Mouse (Mus musculus): Measurements from ENCODE around the gene Lbh.

Lbh gene

DNA sequence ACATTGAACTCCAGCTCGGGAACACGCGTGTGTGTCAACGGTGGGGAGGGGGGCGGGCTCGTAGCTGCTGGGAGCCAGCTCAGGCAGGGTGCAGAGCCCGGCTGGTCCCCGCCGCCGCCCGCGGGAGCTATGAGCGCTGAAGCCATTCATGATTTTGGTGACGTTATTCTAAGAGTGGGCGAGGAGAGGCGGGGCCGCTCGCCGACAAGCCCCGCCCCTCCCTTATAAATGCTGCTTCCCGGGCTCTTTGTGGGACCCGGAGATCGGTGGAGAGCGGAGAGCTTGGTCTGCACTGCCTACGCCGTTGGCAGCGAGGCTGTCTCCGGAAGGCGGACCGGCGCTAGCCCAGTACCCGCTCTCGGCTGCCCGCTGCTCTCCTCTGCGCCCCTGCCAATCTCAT lies at the start of gene Lbh:
Gene Lbh (plus strand): TSS at position 253 of the 400 bp plus-strand sequence.
- peak; percentile 95 to 96 for DNase-seq (ENCODE audit: low spot score in 2 of 2)

DNA sequence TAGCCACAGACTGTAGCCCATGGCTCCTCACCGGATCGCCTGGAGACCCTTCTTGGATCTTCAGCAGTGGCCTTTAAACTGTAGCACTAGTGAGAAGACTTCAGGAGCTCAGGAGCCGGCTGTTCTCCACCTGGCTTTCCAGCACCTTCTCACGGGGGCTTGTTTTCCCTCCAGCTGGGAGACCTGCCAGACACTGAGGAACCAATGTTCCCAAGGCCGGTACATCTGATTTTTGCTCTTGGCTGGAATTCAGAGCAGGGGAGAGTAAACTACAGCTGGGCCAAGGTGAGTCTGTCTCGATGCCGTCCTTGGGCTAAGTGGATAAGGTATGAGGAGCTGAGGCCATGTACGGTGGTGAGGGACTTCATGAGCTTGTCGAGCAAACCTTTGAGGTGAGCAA lies 39.1 kb upstream of the Lbh start:
- DNase-seq (ENCODE audit: low spot score in 2 of 2): no peak

DNA sequence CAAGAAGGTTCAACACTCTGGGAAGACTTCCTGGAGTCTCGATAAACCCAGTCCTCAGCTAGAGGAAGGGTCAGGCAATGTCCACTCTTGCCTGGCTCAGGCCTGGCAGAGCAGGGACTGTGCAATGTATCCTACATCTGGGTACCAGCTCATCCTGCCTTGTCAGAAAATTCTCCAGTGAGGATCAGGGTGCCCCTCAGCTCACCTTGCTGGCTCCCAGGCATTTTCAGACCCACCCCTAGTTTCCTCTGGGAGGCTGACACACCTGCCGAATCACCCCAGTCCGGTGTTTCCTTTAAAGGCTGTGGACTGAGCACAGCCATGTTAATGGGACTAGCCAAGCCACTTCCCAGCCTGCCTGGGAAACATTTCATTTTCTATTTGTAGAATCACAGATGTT lies 37.9 kb upstream of the Lbh start:
- no peak for DNase-seq (ENCODE audit: low spot score in 2 of 2)

DNA sequence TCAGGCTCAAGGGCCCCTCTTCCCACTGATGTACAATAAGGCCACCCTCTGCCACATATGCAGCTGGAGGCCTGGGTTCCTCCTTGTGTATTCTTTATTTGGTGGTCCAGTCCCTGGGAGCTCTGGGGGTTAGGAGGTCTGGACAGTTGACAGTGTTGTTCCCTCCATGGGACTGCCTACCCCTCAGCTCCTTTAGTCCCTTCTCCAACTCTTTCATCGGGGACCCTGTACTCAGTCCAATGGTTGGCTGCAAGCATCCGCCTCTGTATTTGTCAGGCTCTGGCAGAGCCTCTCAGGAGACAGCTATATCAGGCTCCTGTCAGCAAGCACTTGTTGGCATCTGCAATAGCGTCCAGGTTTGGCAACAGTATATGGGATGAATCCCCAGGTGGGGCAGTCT lies 37.1 kb upstream of the Lbh start:
- DNase-seq (ENCODE audit: low spot score in 2 of 2): no peak

DNA sequence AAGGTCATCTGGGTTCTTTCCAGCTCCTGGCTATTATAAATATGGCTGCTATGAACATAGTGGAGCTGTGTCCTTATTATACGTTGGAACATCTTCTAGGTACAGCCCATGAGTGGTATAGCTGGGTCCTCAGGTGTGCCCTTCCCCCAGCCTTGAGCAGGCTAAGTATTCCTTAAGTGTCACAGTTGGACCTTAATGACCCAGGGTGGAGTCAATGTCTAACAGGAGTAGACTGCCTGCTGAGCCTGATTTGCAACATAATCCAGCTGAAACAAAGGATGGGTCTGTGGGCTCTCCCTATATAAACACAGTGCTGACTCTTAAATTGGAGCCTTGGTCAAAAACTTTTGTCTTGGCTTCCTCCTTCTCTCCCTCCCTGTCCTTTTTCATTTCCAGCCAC lies 36.3 kb upstream of the Lbh start:
- no peak for DNase-seq (ENCODE audit: low spot score in 2 of 2)

DNA sequence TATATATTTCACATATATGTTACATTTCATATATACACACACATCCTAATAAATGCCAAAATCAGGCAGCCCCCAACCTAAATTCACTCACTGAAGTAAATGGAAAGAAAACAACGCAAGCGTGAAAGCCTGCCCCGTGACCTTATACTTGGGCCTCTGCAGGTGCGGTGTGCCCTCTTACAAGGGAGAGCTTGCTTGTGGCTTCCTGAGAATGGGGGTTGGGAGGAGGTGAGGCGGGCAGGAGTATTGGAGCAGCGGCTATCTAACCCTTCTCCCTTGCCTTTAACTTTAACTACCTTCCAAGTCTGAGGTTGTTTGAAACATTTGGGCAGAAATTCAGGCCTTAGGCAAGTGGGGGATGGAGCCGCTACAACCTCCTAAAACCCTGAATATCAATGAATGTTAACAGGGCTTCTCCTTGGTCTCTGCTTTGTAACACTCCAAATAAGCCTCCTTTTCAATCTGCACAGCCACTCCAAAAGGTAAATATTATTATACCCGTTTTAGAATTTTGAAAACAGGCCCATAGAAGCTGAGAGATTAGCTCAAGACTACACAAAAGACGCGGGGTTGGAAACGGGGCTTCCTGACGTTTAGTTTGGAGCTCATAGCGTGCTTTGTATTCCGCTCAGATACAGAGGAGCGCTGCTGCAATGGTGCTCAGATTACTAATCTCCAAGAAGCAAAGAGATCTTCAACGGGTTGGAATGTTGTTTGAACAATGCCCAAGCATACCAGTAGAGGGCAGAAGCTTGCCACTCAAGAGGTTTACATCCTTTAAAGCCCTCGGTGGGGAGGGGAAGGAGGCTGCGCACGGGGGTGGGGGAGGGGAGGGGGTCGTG lies 28.3 kb upstream of the Lbh start:
- peak; percentile 29 to 66 for DNase-seq (ENCODE audit: low spot score in 2 of 2)

DNA sequence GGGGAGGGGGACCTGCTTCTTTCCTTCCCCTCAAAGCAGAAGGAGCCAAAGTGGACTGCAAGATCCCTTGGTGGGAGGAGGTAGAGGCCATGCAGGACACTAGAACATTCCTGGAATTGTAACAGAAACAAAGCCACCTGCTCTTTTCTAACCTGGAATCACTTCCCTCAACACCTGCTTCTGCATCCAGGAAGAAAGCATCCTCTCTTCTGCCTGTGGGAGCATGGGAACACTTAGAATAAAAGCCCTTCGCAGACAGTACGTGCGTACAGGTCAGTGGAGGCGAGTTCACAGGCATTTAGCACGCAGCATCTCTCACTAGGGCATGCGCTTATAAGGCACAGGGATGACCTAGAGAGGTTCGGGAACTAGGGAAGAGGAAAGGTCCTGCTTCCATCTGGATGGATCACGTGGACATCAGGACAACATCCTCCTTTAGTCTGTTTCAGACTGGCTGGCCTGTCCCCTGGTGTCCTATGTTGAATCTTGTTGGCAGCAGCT lies 27.7 kb upstream of the Lbh start:
- DNase-seq (ENCODE audit: low spot score in 2 of 2): no peak

DNA sequence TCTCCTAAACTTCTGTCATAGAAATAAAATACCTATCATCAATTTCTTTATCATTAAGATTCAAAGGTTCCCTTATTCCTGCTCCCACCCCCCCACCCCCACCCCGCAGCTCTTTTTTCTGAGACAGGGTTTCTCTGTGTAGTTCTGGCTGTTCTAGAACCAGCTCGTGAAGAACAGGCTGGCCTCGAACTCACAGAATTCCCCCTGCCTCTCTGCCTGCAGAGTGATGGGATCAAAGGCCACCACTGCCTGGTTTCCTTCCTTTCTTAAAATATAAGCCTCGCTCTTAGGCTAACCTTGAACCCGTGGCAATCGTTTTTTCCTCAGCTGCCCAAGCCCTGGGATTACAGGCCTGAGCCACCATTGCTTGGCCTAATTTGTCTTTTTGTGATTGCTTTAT lies 26.5 kb upstream of the Lbh start:
- no peak for DNase-seq (ENCODE audit: low spot score in 2 of 2)

DNA sequence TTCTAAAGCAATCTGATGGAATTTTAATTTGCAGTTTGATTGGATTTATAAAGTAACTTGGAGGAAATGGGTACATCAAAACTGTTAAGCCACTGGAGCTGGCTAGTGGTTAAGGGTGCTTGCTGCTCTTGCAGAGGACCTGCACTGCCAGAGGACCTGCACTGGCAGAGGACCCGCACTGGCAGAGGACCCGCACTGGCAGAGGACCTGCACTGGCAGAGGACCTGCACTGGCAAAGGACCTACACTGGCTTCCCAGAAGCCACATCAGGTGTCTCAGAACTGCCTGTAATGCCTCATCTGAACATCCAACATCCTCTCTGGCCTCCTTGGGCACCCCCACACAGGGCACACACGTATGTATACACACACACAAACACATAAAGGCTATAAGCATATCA lies 22.6 kb upstream of the Lbh start:
- DNase-seq (ENCODE audit: low spot score in 2 of 2): no peak

DNA sequence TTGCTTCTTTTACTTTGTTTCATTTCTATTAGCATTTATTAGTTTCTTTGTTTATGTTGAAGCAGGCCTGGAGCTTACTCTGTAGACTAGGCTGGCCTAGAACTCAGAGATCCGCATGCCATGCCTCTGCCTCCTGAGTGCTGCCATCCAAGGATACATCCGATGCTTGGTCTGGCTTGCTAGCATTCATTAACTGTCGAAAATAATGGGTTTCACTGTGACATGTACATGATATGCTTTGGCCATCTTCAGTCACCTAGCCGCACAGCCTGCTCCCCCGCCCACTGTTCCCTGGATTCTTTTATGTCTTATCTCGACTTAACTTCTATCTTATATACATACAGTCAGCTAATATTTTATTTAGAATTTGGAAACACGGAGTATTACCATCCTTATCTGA lies 21.0 kb upstream of the Lbh start:
- DNase-seq (ENCODE audit: low spot score in 2 of 2): no peak

DNA sequence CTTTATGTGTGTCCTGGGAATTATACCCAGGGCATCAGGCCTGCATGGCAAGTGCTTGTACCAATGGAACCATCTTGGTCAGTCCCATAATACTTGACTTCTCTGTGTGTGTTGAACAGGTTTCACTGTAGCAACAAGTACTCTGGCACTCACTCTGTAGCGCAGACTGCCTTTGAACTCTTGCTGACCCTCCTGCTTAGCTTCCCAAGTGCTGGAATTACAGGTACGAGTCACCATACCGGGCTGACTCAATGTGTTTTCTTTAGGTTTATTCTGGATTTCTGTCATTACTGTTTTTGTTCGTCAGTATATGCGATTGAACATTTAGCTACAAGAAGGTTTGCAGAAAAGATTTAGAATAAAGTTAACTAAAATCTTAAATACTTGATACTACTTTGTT lies 20.1 kb upstream of the Lbh start:
- DNase-seq (ENCODE audit: low spot score in 2 of 2): no peak

DNA sequence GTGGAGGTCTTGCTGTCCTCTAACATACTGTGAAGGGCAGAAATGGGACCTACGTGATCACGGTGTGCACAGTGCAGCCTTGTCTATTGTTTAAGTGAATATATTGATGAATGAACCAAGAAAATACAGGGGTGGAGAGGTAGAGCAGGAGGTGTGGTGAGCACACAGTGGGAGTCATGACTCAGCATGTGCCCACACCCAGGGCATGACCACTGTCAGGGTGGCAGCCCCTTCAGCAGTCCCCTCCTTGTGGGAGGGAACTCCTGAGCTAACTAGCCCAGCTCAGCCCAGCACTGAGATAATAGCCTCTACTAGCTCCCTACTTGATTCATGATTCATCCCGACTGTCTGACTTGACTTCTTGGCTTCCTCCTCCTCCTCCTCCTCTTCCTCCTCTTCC lies 19.3 kb upstream of the Lbh start:
- DNase-seq (ENCODE audit: low spot score in 2 of 2): no peak

DNA sequence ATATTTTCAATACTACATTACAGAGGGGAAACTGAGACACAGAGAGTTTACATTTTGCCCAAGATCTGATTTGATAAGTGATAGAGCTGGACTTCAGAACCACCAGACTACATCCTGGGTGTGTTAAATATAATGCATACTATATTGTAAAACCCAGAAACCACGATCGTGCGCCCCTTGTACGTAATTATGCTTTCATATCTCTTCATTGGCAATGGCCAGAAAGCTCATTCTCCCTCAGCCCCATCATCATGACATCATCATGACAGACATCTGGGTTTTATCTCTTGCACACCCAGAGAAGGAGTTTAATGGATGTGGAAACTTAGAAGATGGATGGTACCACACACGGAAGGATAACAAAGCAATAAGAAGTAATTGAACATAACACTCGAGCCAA lies 17.1 kb upstream of the Lbh start:
- DNase-seq (ENCODE audit: low spot score in 2 of 2): no peak

DNA sequence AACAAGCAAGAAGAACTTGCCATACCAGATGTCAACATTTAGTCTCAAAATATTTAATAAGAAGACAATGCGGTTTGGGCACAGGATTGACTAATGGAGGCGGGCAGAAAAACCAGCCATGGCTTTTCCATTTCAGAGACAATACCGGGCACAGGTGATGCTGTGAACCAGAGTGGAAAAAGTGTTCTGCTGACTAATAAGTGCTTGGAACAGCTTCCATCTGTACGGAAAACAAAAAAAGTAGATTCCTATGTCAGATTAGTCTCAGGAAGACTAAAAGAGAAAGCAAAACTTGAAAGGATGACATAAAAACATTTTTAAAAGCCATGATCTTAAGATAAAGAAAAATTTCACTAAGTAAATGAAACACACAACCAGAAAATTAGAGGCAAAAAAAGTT lies 16.4 kb upstream of the Lbh start:
- DNase-seq (ENCODE audit: low spot score in 2 of 2): no peak

DNA sequence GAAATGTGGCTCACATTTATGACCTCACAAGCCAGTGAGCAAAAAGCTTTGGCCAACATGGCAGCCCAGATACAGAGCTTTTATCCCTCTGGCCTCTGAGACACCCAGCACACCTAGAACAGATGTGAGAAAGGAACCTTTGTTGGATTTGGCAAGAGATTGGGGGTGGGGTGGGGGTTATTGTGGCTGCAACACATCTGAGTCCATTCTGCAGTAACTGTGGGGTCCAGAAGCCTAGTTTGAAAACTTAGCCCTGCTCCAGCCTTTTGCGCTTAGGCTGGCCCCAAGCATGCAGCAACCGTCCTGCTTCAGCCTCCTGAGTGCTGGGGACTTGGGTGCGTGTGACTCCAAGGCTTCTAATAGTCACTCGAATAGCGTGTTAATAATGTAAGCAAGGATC lies 14.8 kb upstream of the Lbh start:
- no peak for DNase-seq (ENCODE audit: low spot score in 2 of 2)

DNA sequence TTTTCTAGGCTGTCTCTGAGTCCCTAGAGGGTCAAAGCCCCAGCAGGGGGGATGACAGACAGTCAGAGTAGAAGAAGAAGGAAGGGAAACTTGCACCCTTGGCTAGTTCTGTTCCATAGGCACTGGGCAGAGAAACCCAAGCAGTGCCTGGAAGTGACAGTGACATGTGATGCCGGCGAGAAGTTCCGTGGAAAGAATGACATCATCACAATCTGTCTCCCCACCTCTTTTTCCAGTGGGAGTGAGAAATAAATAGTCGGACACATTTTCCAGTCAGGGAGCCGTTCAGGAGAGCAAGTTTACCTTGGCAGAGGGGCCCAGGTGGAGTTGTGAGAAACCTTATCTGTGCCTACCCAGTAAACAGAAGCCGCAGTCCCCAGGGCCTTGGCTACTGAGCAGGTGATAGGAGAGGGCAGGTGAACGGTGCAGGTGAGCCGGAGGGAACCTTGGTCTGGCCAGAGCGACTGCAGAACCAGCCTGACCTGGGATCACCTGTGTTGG lies 14.1 kb upstream of the Lbh start:
- DNase-seq (ENCODE audit: low spot score in 2 of 2): no peak

DNA sequence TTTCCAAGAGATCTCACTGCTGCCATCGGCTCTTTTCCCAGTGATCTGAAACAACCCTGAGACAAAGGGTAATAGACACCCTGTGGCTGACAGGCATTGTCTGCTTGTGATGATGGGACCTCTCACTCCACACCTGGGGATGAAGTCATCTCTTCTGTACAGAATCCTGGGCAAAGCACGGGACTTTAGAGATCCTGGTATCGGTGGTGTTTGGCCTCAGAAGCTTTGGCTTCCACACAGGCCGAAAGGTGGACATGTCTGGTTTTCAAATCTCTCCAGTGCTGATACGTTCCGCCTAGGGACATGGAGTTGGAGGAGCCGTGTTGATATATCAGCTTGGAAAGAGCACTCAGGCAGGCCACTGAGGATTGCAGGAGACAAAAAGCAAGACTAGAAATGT lies 13.2 kb upstream of the Lbh start:
- DNase-seq (ENCODE audit: low spot score in 2 of 2): no peak

DNA sequence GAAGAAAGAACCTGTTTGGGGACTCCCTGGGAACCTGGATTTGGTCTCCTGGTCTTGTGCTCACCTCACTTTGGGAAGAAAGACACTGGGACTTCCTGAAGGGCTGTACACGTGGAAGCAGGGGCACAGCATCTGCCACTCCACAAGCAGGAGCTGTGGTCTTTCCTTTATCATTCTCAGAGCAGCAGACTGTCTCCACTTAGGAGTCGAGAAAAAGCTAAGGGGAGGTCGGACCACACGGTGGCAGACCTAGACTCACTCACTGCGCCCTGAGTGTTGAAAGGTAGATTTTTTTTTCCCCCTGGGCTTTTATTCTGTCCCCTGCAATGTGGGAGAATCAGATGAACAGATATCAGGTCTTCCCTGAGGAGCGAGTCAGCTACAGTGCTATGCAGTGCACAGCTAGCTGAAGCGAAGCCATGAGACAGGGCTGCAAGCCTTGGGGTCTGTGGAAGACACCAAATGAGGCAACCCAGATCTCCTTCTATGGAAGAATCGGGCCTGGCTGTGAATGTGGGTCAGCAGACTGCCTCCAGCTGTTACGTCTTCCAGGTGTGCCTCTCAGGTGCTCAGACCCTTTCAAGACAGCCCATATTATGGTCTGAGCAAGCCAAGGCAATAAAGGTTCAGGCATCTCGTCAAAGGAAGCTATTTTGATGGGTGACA lies 11.7 kb upstream of the Lbh start:
- DNase-seq (ENCODE audit: low spot score in 2 of 2): no peak

DNA sequence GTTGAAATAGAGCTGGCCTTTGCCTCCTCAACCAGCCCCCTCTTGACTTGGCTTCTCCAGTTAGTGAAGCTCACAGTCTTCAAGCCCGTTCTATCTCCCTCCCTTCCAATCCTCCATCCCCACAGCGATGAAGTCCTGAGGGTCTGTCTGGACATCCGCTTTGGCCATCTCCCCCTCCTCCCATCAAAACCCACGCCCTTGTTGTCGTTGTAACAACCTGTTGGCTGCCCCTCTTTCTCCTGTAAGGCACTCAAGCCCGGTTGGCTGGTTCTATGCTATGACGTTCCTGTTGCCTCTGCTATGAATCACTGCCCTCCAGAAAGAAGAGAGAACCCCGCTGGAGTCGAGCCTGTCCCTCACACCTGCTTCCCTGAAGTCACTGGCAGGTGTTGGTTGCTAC lies 10.9 kb upstream of the Lbh start:
- no peak for DNase-seq (ENCODE audit: low spot score in 2 of 2)

DNA sequence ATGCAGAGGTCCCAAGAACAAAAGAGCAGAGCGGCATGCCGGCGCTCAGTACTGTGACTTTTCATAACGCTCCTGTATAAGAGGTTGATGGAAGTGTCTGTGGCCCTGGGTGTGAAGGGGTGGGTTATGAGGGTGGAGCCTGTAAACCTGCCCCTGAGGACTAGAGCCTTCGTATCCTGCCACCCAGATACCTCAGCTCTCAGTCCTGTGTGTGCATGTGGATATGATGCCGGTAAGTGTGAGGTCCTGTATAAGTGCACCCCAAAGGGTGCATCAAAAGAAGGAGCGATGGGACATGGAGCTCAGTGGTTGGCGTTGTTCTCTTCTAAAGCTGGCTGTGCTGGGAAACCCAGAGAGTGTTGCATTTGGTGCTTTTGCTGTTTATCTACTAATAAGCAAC lies 10.3 kb upstream of the Lbh start:
- no peak for DNase-seq (ENCODE audit: low spot score in 2 of 2)

DNA sequence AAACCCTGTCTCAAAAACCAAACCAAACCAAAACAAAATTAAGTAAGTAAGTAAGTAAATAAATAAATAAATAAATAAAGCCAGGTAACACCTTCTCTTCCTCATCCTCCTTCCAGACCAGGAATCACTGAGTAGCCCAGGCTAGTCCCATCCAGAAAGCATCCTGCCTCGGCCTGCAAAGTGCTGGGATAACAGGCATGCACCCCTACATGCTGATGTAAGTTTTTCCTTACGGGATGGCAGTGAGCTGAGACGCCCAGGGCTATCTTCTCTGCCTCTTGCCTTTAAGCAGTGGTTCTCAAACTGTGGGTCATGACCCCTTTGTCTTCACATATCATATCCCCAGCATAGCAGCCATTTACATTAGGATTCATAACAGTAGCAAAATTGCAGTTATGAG lies 9.5 kb upstream of the Lbh start:
- no peak for DNase-seq (ENCODE audit: low spot score in 2 of 2)

DNA sequence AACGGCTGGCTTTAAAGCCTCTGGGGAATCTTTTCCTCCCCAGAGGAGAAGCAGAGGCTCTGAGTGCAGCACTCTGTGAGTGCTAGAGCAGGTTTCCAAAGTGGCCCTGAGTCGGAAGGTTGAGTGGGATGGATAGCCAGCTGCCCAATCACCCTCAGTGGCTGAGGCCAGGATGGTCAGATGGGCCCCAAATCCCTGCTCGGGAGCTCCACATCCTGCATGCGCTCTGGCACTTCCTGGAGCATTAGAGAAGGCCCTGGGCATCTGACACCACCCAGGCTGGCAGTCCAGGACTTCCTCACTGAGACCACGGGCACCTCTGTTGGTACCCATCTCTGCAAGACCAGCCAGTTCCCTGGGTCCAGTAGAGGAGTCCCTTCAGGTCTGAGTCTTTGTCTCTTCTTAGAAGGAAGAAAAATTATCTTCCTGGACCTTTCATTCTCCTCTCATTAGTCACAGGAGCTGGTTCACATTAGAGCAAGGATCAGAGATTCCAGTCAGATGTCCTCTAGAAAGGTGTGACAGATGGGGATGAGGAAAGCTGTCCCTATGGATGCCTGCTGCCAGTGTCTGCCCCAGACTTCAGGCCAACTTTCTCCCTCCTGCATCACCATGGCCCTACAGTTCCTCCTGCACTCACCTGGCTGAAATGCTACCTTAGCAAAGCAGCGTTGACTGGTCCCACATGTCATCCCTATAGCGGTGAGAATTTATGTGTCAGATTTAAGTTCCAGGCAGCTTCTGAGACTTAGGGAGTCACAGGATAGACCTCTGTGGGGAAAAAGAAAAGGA lies 8.8 kb upstream of the Lbh start:
- DNase-seq (ENCODE audit: low spot score in 2 of 2): no peak

Measured in natural killer cell, adult 2 months (primary cell).